Mouse (Mus musculus): ENCODE measurements around the gene Zfp189. TPM values are rescaled to one million over a fixed set of nuclear protein-coding genes. Genes with fewer than 3 reads are reported as not detected.

Zfp189 gene
- total RNA-seq, 1 experiment from 2014 or later, result 7.7 TPM

- no peak for DNase-seq
These were observed 15.7 kb downstream of the Zfp189 start for GRCm38 (mm10) chr4:49536671-49537070.

GRCm38 (mm10) chr4:49539665-49540064, 18.7 kb downstream of the Zfp189 start:
- DNase-seq, result no peak

GRCm38 (mm10) chr4:49540966-49541365, 20.0 kb downstream of the Zfp189 start:
- DNase-seq, result no peak

DNA sequence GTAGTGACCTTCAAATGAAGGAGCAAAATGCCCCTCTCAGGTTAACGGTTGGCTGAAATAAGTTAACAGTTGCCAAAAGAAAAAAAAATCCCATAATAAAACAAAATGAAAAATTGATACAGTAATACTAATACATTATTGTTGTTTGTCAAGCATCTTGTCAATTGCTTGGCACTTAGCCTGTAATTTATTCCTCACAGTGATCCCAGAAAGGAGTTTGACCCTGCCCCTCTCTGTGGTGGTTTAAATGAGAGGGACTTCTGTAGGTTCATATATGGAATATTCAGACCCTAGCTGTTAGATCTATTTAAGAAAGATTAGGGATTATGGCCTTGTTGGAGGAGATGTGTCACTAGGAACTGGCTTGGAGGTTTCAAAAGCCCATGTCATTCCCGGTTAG, 25.1 kb downstream of the Zfp189 start:
- no peak for DNase-seq

DNA sequence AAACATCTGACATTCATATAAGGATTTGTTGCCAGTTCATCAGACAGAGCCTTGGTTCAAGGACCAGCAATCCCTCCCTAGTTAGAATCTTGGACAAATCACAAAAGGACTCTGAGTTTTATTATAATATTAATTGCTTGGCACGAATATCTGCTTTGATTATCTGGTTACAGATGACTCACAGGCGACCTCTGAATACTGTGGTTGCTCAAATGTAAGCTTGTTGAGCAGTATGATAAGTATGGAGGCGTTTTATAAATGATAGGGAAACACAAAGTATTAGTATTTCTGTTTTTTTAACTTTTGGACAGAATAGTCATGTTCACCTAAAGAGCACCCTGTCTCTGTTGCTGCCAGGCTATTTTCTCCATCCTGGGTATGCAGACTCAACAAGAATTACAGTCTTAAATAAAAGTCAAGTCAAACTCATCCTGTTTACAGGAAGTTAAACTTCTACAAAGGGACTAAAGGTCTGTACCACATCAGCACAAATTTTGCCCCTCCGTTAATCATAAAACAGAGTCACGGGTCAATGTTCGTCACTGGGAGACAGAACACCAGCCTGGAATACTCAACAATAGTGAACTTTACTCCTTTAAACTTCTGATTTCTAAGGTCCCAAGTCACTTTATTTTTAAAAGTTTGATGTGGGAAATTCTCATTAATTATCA, 26.0 kb downstream of the Zfp189 start:
- no peak for DNase-seq

- no peak for DNase-seq
These were observed 26.7 kb downstream of the Zfp189 start for GRCm38 (mm10) chr4:49547544-49548219.

- DNase-seq, result no peak
These were observed 28.4 kb downstream of the Zfp189 start, which contains the start of gene Aldob for GRCm38 (mm10) chr4:49549383-49549782. Gene Aldob (minus strand): TSS chr4:49549546.

DNA sequence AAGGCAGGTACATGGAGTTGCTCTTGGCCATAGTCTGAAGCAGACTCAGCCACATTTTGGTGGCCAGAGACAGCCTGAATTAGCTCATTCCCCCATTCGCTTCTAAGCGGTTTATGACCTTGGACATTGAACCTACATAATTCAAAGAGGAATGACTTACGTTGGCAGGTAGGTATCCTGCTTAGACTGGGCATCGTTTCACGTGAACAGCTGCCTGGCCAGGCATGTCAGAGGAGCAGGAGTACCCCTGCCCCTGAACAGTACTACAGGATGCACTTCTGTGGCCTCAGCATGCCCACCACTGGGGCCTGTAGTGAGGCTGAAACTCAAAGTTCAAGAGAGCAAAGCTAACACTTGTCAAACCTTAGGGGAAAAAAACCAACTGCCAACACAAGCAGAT, 32.4 kb downstream of the Zfp189 start:
- no peak for DNase-seq

- no peak for DNase-seq
These were observed 36.4 kb downstream of the Zfp189 start for GRCm38 (mm10) chr4:49557375-49557774.

GRCm38 (mm10) chr4:49558181-49558580, 37.2 kb downstream of the Zfp189 start:
- no peak for DNase-seq

- peak; percentile 61 for DNase-seq
These were observed 39.2 kb downstream of the Zfp189 start for GRCm38 (mm10) chr4:49559915-49560772.

GRCm38 (mm10) chr4:49567613-49568012, 46.6 kb downstream of the Zfp189 start:
- DNase-seq, result peak; percentile 6

DNA sequence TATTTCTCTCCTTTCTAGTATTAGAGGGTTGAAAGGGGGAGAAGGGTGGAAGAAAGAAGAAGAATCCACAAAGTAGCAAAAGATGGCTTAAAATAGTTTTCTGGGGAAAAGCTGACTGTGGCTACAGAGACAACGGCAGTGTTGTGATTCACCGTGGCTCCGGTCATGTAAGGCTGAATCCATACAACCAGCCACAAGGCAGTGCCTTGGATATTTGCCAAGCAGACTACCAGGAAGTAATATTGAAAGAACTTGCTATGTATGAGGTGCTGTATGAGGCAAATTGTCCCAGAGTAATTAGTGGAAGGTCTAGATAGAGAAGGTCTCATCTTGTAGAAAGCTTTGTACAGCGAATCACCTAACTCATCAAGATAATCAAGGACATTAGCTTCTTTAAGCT, 51.2 kb downstream of the Zfp189 start:
- no peak for DNase-seq

Other genes starting within 250 kb of the Zfp189 start
- gene Acnat2, start 113.0 kb upstream of the Zfp189 start, total RNA-seq (2021), result not detected in 2 replicates
- 2.9 and 3.0 TPM in 2 replicates for gene Acnat1, start 47.3 kb upstream of the Zfp189 start, total RNA-seq (2021)
- 0.21 and 2.7 TPM in 2 replicates for gene Baat, start 14.6 kb upstream of the Zfp189 start, total RNA-seq (2021)
- gene Mrpl50, start 83 bp upstream of the Zfp189 start, total RNA-seq (2021), result 41.4 and 41.8 TPM in 2 replicates
- gene Aldob, start 28.4 kb downstream of the Zfp189 start, total RNA-seq (2021), result 22.3 TPM in 1 of 2 replicates, not detected in the other
- 5.9 and 9.0 TPM in 2 replicates for gene Tmem246, start 76.7 kb downstream of the Zfp189 start, total RNA-seq (2021)
- 51.6 and 53.0 TPM in 2 replicates for gene Rnf20, start 110.8 kb downstream of the Zfp189 start, total RNA-seq (2021)
- not detected in 2 replicates for gene Ppp3r2, start 160.8 kb downstream of the Zfp189 start, total RNA-seq (2021)